Mouse (Mus musculus) liver, adult (tissue): ENCODE data around the gene Olfr417.

Experiments used
- GATA4 ChIP-seq: IDR thresholded peaks from 2 replicates; pipeline ENCODE4 v1.6.1; 2014; ENCODE audit warnings: mild to moderate bottlenecking, low read length; ENCODE audit not compliant: insufficient replicate concordance

Olfr417 gene

GRCm38 (mm10) chr1:174364882-174365451, at the start of gene Olfr417:
TSS of gene Olfr417 (plus strand) at chr1:174365122.
- no peak for TF ChIP-seq GATA4

GRCm38 (mm10) chr1:174317308-174317707, 47.6 kb upstream of the Olfr417 start:
- no peak for TF ChIP-seq GATA4

- no peak for TF ChIP-seq GATA4
Observed at GRCm38 (mm10) chr1:174330218-174330617, 34.7 kb upstream of the Olfr417 start, which contains the start of gene Mptx1. TSS of gene Mptx1 (plus strand) at chr1:174330518.

GRCm38 (mm10) chr1:174354640-174355039, 10.3 kb upstream of the Olfr417 start:
- TF ChIP-seq GATA4 = no peak

GRCm38 (mm10) chr1:174373799-174374198, 8.9 kb downstream of the Olfr417 start:
- no peak for TF ChIP-seq GATA4

GRCm38 (mm10) chr1:174390746-174391145, 25.8 kb downstream of the Olfr417 start, which contains the start of gene Olfr248:
TSS of gene Olfr248 (plus strand) at chr1:174391046.
- TF ChIP-seq GATA4 = no peak

- no peak for TF ChIP-seq GATA4
Observed at GRCm38 (mm10) chr1:174422959-174423358, 58.0 kb downstream of the Olfr417 start.

GRCm38 (mm10) chr1:174423764-174424163, 58.8 kb downstream of the Olfr417 start, which contains the start of gene Olfr414:
TSS of gene Olfr414 (plus strand) at chr1:174424064.
- TF ChIP-seq GATA4 = no peak
